Mouse (Mus musculus) embryo, embryonic 10.5 days (tissue): Measurements from ENCODE around the gene Strap.

Source experiments
- DNase-seq: peaks from one replicate; pipeline ENCODE4 v3.0.0-alpha.2; 2015; ENCODE audit warnings: low spot score

Gene Strap

GRCm38 (mm10) chr6:137723898-137724297 lies 11.0 kb upstream of the Strap start:
- peak; percentile 84 for DNase-seq

GRCm38 (mm10) chr6:137734460-137734845 lies 425 bp upstream of the Strap start:
- no peak for DNase-seq

- DNase-seq, result no peak
Measured at GRCm38 (mm10) chr6:137735671-137736238, 877 bp downstream of the Strap start.

- DNase-seq, result no peak
Measured at GRCm38 (mm10) chr6:137740972-137741371, 6.1 kb downstream of the Strap start.

GRCm38 (mm10) chr6:137744700-137745099 lies 9.8 kb downstream of the Strap start:
- DNase-seq, result no peak

- DNase-seq, result peak; percentile 48
Measured at GRCm38 (mm10) chr6:137747174-137747928, 12.5 kb downstream of the Strap start.

GRCm38 (mm10) chr6:137751551-137752274 lies 16.8 kb downstream of the Strap start:
- no peak for DNase-seq

- DNase-seq, result no peak
Measured at GRCm38 (mm10) chr6:137752275-137752655, 17.4 kb downstream of the Strap start.

GRCm38 (mm10) chr6:137754056-137754856 lies 19.4 kb downstream of the Strap start, which contains the start of gene Dera:
Gene Dera (plus strand): TSS chr6:137754546.
- peak; percentile 93 for DNase-seq

GRCm38 (mm10) chr6:137754857-137755232 lies 20.0 kb downstream of the Strap start:
- no peak for DNase-seq

- DNase-seq, result peak; percentile 61
Measured at GRCm38 (mm10) chr6:137756310-137756709, 21.4 kb downstream of the Strap start.

GRCm38 (mm10) chr6:137757891-137758290 lies 23.0 kb downstream of the Strap start:
- DNase-seq, result no peak

GRCm38 (mm10) chr6:137759681-137760080 lies 24.8 kb downstream of the Strap start:
- peak; percentile 31 for DNase-seq

- no peak for DNase-seq
Measured at GRCm38 (mm10) chr6:137760966-137761365, 26.1 kb downstream of the Strap start.

GRCm38 (mm10) chr6:137764572-137765210 lies 29.8 kb downstream of the Strap start:
- peak; percentile 14 for DNase-seq

GRCm38 (mm10) chr6:137766177-137766576 lies 31.3 kb downstream of the Strap start:
- no peak for DNase-seq

- no peak for DNase-seq
Measured at GRCm38 (mm10) chr6:137771621-137772250, 36.9 kb downstream of the Strap start.

- DNase-seq, result no peak
Measured at GRCm38 (mm10) chr6:137772918-137773636, 38.2 kb downstream of the Strap start.

- DNase-seq, result no peak
Measured at GRCm38 (mm10) chr6:137773637-137774028, 38.8 kb downstream of the Strap start.

GRCm38 (mm10) chr6:137774166-137774565 lies 39.3 kb downstream of the Strap start:
- DNase-seq, result no peak

- no peak for DNase-seq
Measured at GRCm38 (mm10) chr6:137775159-137775558, 40.3 kb downstream of the Strap start.
